Comparison of ENCODE assay signal across 8 mouse cellular contexts in genomic region chr1:164459127-164459905, GRCm38 (mm10). TPM values are rescaled to one million over a fixed set of nuclear protein-coding genes. Genes with fewer than 3 reads are reported as not detected.
A peak's percentile ranks its signal among the peaks of the same experiment; 100 is the strongest.
DNase-seq lines count a peak whose midpoint lies in the region; ATAC-seq and TF ChIP-seq lines count a peak whose summit lies in the region.

No protein-coding gene starts in this region.

- H3K4me1 ChIP-seq in liver, adult 2 months (ENCODE audit: control insufficient read depth, insufficient read depth, low read length) = peaks cover 20% of the 10 kb centered on the region
- H3K4me1 ChIP-seq in forebrain, embryonic 14.5 days (ENCODE audit: control insufficient read depth, insufficient read depth, low read length) = peaks cover 26% of the 10 kb centered on the region
- 0 out of 2 replicates have a peak, but pooled peaks cover 2% of the 10 kb centered on the region for H3K4me1 ChIP-seq in kidney, embryonic 16.5 days (ENCODE audit: insufficient read depth, low read length)
- peaks cover 40% of the 10 kb centered on the region for H3K4me1 ChIP-seq in neural tube, embryonic 12.5 days

- H3K9ac ChIP-seq in liver, adult 2 months (ENCODE audit: low read depth, low read length) = peak overlapping the region; percentile 74
- H3K9ac ChIP-seq in forebrain, embryonic 14.5 days (ENCODE audit: low read length) = no peak overlapping the region; the same call in 1 of the 2 replicates
- peak overlapping the region; percentile 65 for H3K9ac ChIP-seq in kidney, embryonic 16.5 days (replicated peaks; ENCODE audit: low read length)
- peak overlapping the region; percentile 78 for H3K9ac ChIP-seq in neural tube, embryonic 12.5 days

- no peak for TF ChIP-seq CTCF in liver, adult 2 months (IDR thresholded peaks at IDR 0.05; ENCODE audit: low read depth, low read length)

- no peak for ATAC-seq in forebrain, embryonic 14.5 days
- ATAC-seq in kidney, embryonic 16.5 days (ENCODE audit: low FRiP score, low TSS enrichment) = no peak
- no peak for ATAC-seq in neural tube, embryonic 12.5 days (ENCODE audit: low FRiP score, low read depth)

- H3K27me3 ChIP-seq in liver, adult 2 months (ENCODE audit: control insufficient read depth, insufficient read depth, low read length) = no peaks in the 10 kb centered on the region
- no peaks in the 10 kb centered on the region for H3K27me3 ChIP-seq in forebrain, embryonic 14.5 days (replicated peaks; ENCODE audit: control insufficient read depth, insufficient read depth, low read length)
- peaks cover 29% of the 10 kb centered on the region for H3K27me3 ChIP-seq in kidney, embryonic 16.5 days (ENCODE audit: insufficient read depth, low read length)
- peaks cover 2% of the 10 kb centered on the region; the same call in 1 of the 2 replicates for H3K27me3 ChIP-seq in neural tube, embryonic 12.5 days (replicated peaks)

- peak overlapping the region; percentile 93 for H3K27ac ChIP-seq in liver, adult 2 months (replicated peaks; ENCODE audit: insufficient read depth, low read depth, low read length)
- peak overlapping the region; percentile 24; the same call in 1 of the 2 replicates for H3K27ac ChIP-seq in forebrain, embryonic 14.5 days (ENCODE audit: low read depth, low read length)
- peak overlapping the region; percentile 96 for H3K27ac ChIP-seq in kidney, embryonic 16.5 days (ENCODE audit: low read length)
- H3K27ac ChIP-seq in neural tube, embryonic 12.5 days = no peak overlapping the region

- no peaks in the 10 kb centered on the region for H3K9me3 ChIP-seq in forebrain, embryonic 14.5 days (replicated peaks; ENCODE audit: control insufficient read depth, low read length)
- H3K9me3 ChIP-seq in kidney, embryonic 16.5 days (ENCODE audit: low read length) = no peaks in the 10 kb centered on the region
- no peaks in the 10 kb centered on the region for H3K9me3 ChIP-seq in neural tube, embryonic 12.5 days

- no peaks in the 10 kb centered on the region for H3K36me3 ChIP-seq in liver, adult 2 months (ENCODE audit: control insufficient read depth, insufficient read depth, low read length)
- H3K36me3 ChIP-seq in forebrain, embryonic 14.5 days (ENCODE audit: control insufficient read depth, insufficient read depth, low read length) = no peaks in the 10 kb centered on the region
- H3K36me3 ChIP-seq in kidney, embryonic 16.5 days (ENCODE audit: insufficient read depth, low read length) = no peaks in the 10 kb centered on the region
- H3K36me3 ChIP-seq in neural tube, embryonic 12.5 days = no peaks in the 10 kb centered on the region

- H3K4me3 ChIP-seq in liver, adult 2 months (ENCODE audit: insufficient read depth, low read depth, low read length) = peak overlapping the region; percentile 68
- peak overlapping the region; percentile 66 for H3K4me3 ChIP-seq in forebrain, embryonic 14.5 days (ENCODE audit: low read depth, low read length)
- peak overlapping the region; percentile 72 for H3K4me3 ChIP-seq in kidney, embryonic 16.5 days (ENCODE audit: low read length)
- H3K4me3 ChIP-seq in neural tube, embryonic 12.5 days = peak overlapping the region; percentile 67

- 15% methylated on average over 12 of the region's 12 CpGs for WGBS in liver, adult 2 months
- WGBS in forebrain, embryonic 14.5 days = 56% methylated on average over 12 of the region's 12 CpGs
- 57% methylated on average over 12 of the region's 12 CpGs for WGBS in kidney, embryonic 16.5 days
- 62% methylated on average over 12 of the region's 12 CpGs for WGBS in neural tube, embryonic 12.5 days

- peak overlapping the region; percentile 76 for H3K4me2 ChIP-seq in forebrain, embryonic 14.5 days (ENCODE audit: low read length)
- peak overlapping the region; percentile 72 for H3K4me2 ChIP-seq in kidney, embryonic 16.5 days (replicated peaks; ENCODE audit: low read depth, low read length)
- H3K4me2 ChIP-seq in neural tube, embryonic 12.5 days (replicated peaks) = peak overlapping the region; percentile 88

- peaks cover 13% of the 10 kb centered on the region; the same call in 1 of the 2 replicates for H3K79me2 ChIP-seq in liver, adult 2 months (ENCODE audit: control insufficient read depth, insufficient read depth, low read length)

- DNase-seq in liver, adult 2 months (ENCODE audit: extremely low read depth, low read depth, low spot score) = peak; percentile 93
- no peak for DNase-seq in liver
- no peak for DNase-seq in forebrain, embryonic 14.5 days (ENCODE audit: low spot score)
- no peak for DNase-seq in spleen, adult 12 weeks (ENCODE audit: low spot score)
- DNase-seq in urinary bladder, adult 18-20 months (ENCODE audit: low spot score in 2 of 2) = no peak
- DNase-seq in ovary, postnatal 36 days (ENCODE audit: low spot score) = no peak

- TF ChIP-seq POLR2A in liver, adult 2 months (IDR thresholded peaks at IDR 0.05; ENCODE audit: extremely low read depth, insufficient read depth, low read length) = no peak

RNA-seq across cellular contexts. Expression of gene Atp1b1, which starts 1.2 kb away (rescaled TPM):
- total RNA-seq in liver, adult 2 months (2014; rRNA removed) = 30.5 and 39.1 TPM in 2 replicates
- polyA plus RNA-seq in liver, adult 2 months (2012; rRNA removed) = 22.4 and 26.0 TPM in 2 replicates
- 52.5 and 75.3 TPM in 2 replicates for polyA plus RNA-seq in forebrain, embryonic 14.5 days (2014; fragmentation: Nextera tagmentation; extraction: Ambion mirVana)
- 232 and 240 TPM in 2 replicates for polyA plus RNA-seq in kidney, embryonic 16.5 days (2015; fragmentation: Nextera tagmentation; extraction: Ambion mirVana)
- polyA plus RNA-seq in neural tube, embryonic 12.5 days (2016; fragmentation: Nextera tagmentation; extraction: Ambion mirVana) = 64.1 and 64.8 TPM in 2 replicates
